Mouse (Mus musculus) B cell, adult 67 days (primary cell): Measurements from ENCODE around the gene Tmem9. TPM values are rescaled to one million over a fixed set of nuclear protein-coding genes. Genes with fewer than 3 reads are reported as not detected.

Experiments used
- total RNA-seq, 2 experiments: library from RNA; stranded (reverse); gene quantifications; 4 replicates each; pipeline ENCODE4 v1.2.4; 2023

Gene Tmem9
- total RNA-seq = 10 to 100 TPM; 11.4 to 14.3 TPM

GRCm38 (mm10) chr1:136007211-136008158 lies at the start of gene Tmem9:
TSS of gene Tmem9 (plus strand) at chr1:136008150.

GRCm38 (mm10) chr1:136006292-136006748 lies 1.6 kb upstream of the Tmem9 start, which contains the start of gene Igfn1:
TSS of gene Igfn1 (minus strand) at chr1:136006342.

GRCm38 (mm10) chr1:136050312-136051012 lies 42.5 kb downstream of the Tmem9 start, which contains the start of gene Ascl5:
TSS of gene Ascl5 (plus strand) at chr1:136050804.

GRCm38 (mm10) chr1:136052547-136052946 lies 44.6 kb downstream of the Tmem9 start, which contains the start of gene Cacna1s:
TSS of gene Cacna1s (plus strand) at chr1:136052750.

Other genes starting within 250 kb of the Tmem9 start
- not detected for gene Phlda3, start 242.0 kb upstream of the Tmem9 start, total RNA-seq
- not detected for gene Tnni1, start 228.7 kb upstream of the Tmem9 start, total RNA-seq
- gene Lad1, start 189.6 kb upstream of the Tmem9 start, total RNA-seq = not detected
- not detected for gene Tnnt2, start 171.8 kb upstream of the Tmem9 start, total RNA-seq
- not detected for gene Pkp1, start 88.9 kb upstream of the Tmem9 start, total RNA-seq
- under 1 TPM in 1 of 2 experiments, not detected in 1; 0.15 TPM for gene Igfn1, start 1.8 kb upstream of the Tmem9 start, total RNA-seq
- not detected for gene Ascl5, start 42.7 kb downstream of the Tmem9 start, total RNA-seq
- gene Cacna1s, start 44.6 kb downstream of the Tmem9 start, total RNA-seq = 1 to 10 TPM; 4.7 to 7.3 TPM
- 100 to 1,000 TPM; 246 to 247 TPM for gene Kif21b, start 123.2 kb downstream of the Tmem9 start, total RNA-seq
- gene Mroh3, start 204.7 kb downstream of the Tmem9 start, total RNA-seq = not detected
- not detected for gene Inava, start 226.1 kb downstream of the Tmem9 start, total RNA-seq